Mouse (Mus musculus) olfactory bulb, adult 2 months (tissue): ENCODE data around the gene Bmp5.

Experiments used
- CTCF ChIP-seq: fragments of 200-500 bp; IDR thresholded peaks from 2 replicates; pipeline ENCODE4 v1.5.1; 2012; ENCODE audit warnings: low read depth, mild to moderate bottlenecking, low read length, moderate library complexity; ENCODE audit not compliant: insufficient read depth
- POLR2A ChIP-seq: fragments of 200-500 bp; IDR thresholded peaks from 2 replicates; pipeline ENCODE4 v1.6.1; 2012; ENCODE audit warnings: mild to moderate bottlenecking, low read depth, low read length, moderate library complexity; ENCODE audit not compliant: insufficient read depth

- TF ChIP-seq CTCF, result no peak
- no peak for TF ChIP-seq POLR2A
Observed at GRCm38 (mm10) chr9:75839450-75839849, 64.3 kb downstream of the Bmp5 start.
